Mouse (Mus musculus): ENCODE measurements around the gene Olig2.

DNA sequence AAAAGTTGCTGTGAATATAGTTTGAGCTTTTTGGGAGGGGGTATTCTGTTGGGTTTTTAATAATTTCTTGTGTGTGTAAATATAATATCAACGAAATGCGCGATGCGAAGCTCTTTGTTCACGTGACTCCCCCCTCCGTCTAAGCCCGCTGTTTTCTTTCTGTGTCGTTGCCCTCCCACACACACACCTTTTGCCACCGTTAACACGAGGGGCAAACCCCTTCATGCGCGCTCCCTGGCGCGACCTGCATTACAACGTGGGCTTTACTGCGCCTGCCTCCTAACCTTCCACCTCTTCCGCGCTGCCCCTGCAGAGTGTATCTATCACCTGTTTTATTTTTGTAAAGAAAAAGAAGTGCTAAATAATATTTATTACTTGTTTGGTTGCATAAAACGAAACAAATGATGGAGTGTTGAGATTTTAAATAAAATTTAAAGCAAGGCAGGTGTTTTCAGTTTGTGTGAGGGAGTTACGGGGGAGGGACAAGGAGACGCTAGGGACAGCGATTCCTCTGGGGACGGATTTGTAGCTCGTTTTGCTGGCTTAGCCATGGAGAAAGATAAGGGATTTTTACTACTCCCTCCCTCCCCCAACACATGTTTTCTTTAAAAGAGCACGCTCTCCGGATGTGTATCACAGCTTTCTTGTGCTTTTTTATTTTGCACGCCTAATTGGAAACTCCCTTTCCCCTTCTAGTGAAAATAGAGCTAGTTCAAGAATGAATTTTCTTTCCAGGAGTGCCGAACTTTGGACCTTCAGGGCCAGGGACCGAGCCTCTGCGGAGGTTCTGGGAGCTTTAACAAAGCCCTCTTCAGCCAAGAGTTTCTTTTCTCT is 3.2 kb downstream of the Olig2 start:
- TF ChIP-seq POLR2A (IDR thresholded peaks at IDR 0.05; ENCODE audit: borderline replicate concordance, control insufficient read depth, low read depth, low read length) = no peak
- no peak for TF ChIP-seq CTCF (IDR thresholded peaks at IDR 0.05; ENCODE audit: control insufficient read depth, insufficient read depth, low read length)
